Mouse (Mus musculus) small intestine, adult 2 months (tissue): ENCODE measurements around the gene Ubac2.

Experiments used
- CTCF ChIP-seq: fragments of 200-500 bp; IDR thresholded peaks from 2 replicates; pipeline ENCODE4 v1.5.1; 2012; ENCODE audit warnings: low read depth, mild to moderate bottlenecking, control low read depth, inconsistent platforms, low read length, moderate library complexity, mixed read lengths; ENCODE audit not compliant: insufficient replicate concordance, insufficient read length; ENCODE audit errors: extremely low read depth
- POLR2A ChIP-seq: fragments of 200-500 bp; IDR thresholded peaks from 2 replicates; pipeline ENCODE4 v1.6.1; 2012; ENCODE audit warnings: low read depth, mild to moderate bottlenecking, control low read depth, inconsistent platforms, low read length, moderate library complexity

- TF ChIP-seq POLR2A (no peak), CTCF (no peak)
Measured at GRCm38 (mm10) chr14:121924876-121925275, 46.5 kb downstream of the Ubac2 start.
